Mouse (Mus musculus) midbrain, embryonic 16.5 days (tissue): ENCODE measurements at regions not wholly inside any gene's neighbourhood (a gene's known extent, or its start where the extent isn't known, plus 50 kb on each side); places are given as distances from the start of the nearest gene placed in this dataset.
A peak's percentile ranks its signal among the peaks of the same experiment; 100 is the strongest.

Experiments used
- ATAC-seq: fragments of 200-750 bp; cut with Nextera tagmentation; 2 replicates; pipeline ENCODE4 v1.8.0; 2017; ENCODE audit warnings: moderate TSS enrichment
- H3K27ac ChIP-seq: fragments of 300-500 bp; sonication (generic); 2 replicates; pipeline ENCODE4 v1.5.1; 2014; ENCODE audit warnings: mild to moderate bottlenecking, low read length, mixed read lengths
- H3K27me3 ChIP-seq: fragments of 300-500 bp; sonication (generic); 2 replicates; pipeline ENCODE4 v1.6.1; 2014; ENCODE audit warnings: low read depth, low read length, mixed read lengths; ENCODE audit not compliant: control insufficient read depth, insufficient read depth
- H3K36me3 ChIP-seq: fragments of 300-500 bp; sonication (generic); 2 replicates; pipeline ENCODE4 v1.6.1; 2014; ENCODE audit warnings: mild to moderate bottlenecking, low read length, moderate library complexity, mixed read lengths; ENCODE audit not compliant: control insufficient read depth, insufficient read depth
- H3K4me1 ChIP-seq: fragments of 300-500 bp; sonication (generic); 2 replicates; pipeline ENCODE4 v1.6.1; 2014; ENCODE audit warnings: mild to moderate bottlenecking, low read length, mixed read lengths; ENCODE audit not compliant: control insufficient read depth, insufficient read depth
- H3K4me2 ChIP-seq: fragments of 300-500 bp; sonication (generic); 2 replicates; pipeline ENCODE4 v1.6.1; 2014; ENCODE audit warnings: mild to moderate bottlenecking, low read length, mixed read lengths
- H3K4me3 ChIP-seq: fragments of 300-500 bp; sonication (generic); 2 replicates; pipeline ENCODE4 v1.5.1; 2014; ENCODE audit warnings: low read depth, mild to moderate bottlenecking, low read length, moderate library complexity, mixed read lengths
- H3K9ac ChIP-seq: fragments of 300-500 bp; sonication (generic); 2 replicates; pipeline ENCODE4 v1.6.1; 2014; ENCODE audit warnings: low read depth, low read length, mixed read lengths
- H3K9me3 ChIP-seq: fragments of 300-500 bp; sonication (generic); replicated peaks from 2 replicates; pipeline ENCODE4 v1.6.1; 2014; ENCODE audit warnings: mild to moderate bottlenecking, low read length, mixed read lengths; ENCODE audit not compliant: control insufficient read depth, poor library complexity, severe bottlenecking
- WGBS: fragments of 180-500 bp; shearing (Covaris S2); extraction: QIAGEN DNeasy Blood & Tissue Kit; methylation state at CpG from one replicate; pipeline ENCODE4 v1.1.7; 2014; 5-methylcytosine and 5-hydroxymethylcytosine counted together

- no peak overlapping the region for H3K27ac ChIP-seq
These were observed 218.8 kb upstream of the Krr1 start for GRCm38 (mm10) chr10:111753646-111754045.

DNA sequence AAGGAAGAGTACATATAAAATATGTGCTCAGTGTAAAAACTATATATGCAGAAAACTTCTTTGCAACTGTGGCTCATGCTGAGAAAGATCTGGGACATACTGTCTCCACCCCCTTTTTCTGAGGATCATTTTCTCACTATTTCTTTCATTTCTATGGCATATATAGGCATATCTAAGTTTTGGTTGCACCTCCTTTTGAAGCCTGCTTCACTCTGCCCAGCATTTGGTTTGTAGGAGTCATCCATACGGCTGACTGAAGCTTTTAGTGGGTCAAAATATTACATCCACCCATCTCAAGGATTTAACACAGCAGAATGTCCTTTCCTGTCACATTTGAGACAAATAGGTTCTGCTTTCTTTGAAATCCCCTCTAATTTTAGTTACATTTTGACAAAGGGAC is 216.5 kb upstream of the Krr1 start:
- Histone ChIP-seq H3K27ac (no peak overlapping the region), H3K4me2 (no peak overlapping the region), H3K9me3 (no peaks in the 10 kb centered on the region), H3K36me3 (no peaks in the 10 kb centered on the region), H3K27me3 (no peaks in the 10 kb centered on the region), H3K4me1 (no peaks in the 10 kb centered on the region), H3K9ac (no peak overlapping the region), H3K4me3 (no peak overlapping the region)
- 69% methylated on average over 1 of the region's 1 CpGs for WGBS
- ATAC-seq: no peak

More at GRCm38 (mm10) chr10:111753646-111754045, 218.8 kb upstream of the Krr1 start:
- H3K27me3 ChIP-seq: no peaks in the 10 kb centered on the region
- H3K4me2 ChIP-seq: no peak overlapping the region
- H3K4me3 ChIP-seq: no peak overlapping the region
- H3K36me3 ChIP-seq: no peaks in the 10 kb centered on the region
- H3K9ac ChIP-seq: no peak overlapping the region
- H3K9me3 ChIP-seq: no peaks in the 10 kb centered on the region
- no peak for ATAC-seq
- WGBS: 88% methylated on average over 2 of the region's 2 CpGs
- H3K4me1 ChIP-seq: no peaks in the 10 kb centered on the region

GRCm38 (mm10) chr10:111756528-111756927 is 215.9 kb upstream of the Krr1 start:
- Histone ChIP-seq H3K36me3 (no peaks in the 10 kb centered on the region), H3K9me3 (no peaks in the 10 kb centered on the region), H3K27ac (no peak overlapping the region), H3K4me1 (no peaks in the 10 kb centered on the region), H3K4me2 (no peak overlapping the region), H3K4me3 (no peak overlapping the region), H3K27me3 (no peaks in the 10 kb centered on the region), H3K9ac (no peak overlapping the region)
- 89% methylated on average over 5 of the region's 5 CpGs for WGBS
- no peak for ATAC-seq

- Histone ChIP-seq H3K4me2 (no peak overlapping the region), H3K27me3 (no peaks in the 10 kb centered on the region), H3K9ac (no peak overlapping the region), H3K9me3 (no peaks in the 10 kb centered on the region), H3K27ac (no peak overlapping the region), H3K4me1 (no peaks in the 10 kb centered on the region), H3K4me3 (no peak overlapping the region), H3K36me3 (no peaks in the 10 kb centered on the region)
- WGBS: 78% methylated on average over 7 of the region's 7 CpGs
- peak; percentile 51; the same call in 1 of the 2 replicates for ATAC-seq
These were observed 214.8 kb upstream of the Krr1 start for GRCm38 (mm10) chr10:111757689-111758088.

DNA sequence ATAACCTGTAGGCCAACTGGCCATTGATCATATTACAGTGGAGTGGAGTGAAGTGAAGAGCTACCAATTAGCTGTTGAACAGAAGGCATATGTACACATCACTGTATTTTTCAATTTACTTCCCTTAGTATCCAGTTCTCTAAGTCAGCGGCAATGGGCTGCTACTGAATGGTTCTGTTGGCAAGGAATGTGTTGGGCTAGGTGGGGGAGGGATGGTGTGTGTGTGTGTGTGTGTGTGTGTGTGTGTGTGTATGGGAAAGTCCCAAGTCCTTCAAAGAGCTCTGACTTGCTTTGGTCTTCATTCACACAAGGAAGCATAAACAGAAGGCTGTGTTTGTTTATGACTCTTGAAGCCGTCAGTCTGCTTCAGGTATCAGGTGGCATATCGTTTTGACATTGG is 213.0 kb upstream of the Krr1 start:
- Histone ChIP-seq H3K9ac (no peak overlapping the region), H3K9me3 (no peaks in the 10 kb centered on the region)

DNA sequence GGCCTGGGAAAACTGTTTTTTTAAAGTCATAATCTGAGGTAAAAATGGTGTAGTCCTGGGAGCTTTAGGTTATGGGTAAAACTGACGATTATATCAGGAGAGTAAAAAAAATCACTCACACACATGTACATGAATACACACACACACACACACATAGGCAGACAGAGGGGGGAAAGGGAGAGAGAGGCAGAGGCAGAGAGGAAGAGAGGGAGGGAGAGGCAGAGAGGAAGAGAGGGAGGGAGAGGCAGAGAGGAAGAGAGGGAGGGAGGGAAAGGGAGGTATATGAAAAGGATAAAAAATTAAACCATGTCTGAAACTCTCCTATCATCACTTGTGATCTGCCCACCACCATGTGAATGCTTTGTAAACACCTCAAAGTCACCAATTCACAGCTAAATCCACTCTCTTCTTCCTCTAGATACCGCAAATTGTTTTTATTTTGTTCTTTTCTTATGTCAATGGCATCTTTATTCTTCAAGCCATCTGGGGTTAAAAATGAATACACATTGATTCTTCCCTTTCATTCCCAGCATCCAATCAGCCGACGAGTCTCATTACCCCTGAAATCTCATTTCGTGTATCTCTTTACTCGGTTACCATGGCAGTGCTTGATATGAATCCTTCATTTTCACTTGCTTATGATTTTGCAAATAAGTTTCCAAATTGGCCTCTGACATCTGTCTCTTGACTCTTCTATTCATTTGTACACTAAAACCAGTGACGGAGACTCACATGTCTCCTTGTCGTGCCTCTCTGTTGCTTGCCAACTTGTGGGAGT is 209.5 kb upstream of the Krr1 start:
- ATAC-seq: no peak
- 79% methylated on average over 8 of the region's 8 CpGs for WGBS
- Histone ChIP-seq H3K4me1 (no peaks in the 10 kb centered on the region), H3K27ac (no peak overlapping the region), H3K9me3 (no peaks in the 10 kb centered on the region), H3K4me3 (no peak overlapping the region), H3K36me3 (no peaks in the 10 kb centered on the region), H3K9ac (no peak overlapping the region), H3K4me2 (no peak overlapping the region), H3K27me3 (no peaks in the 10 kb centered on the region)

More for the DNA sequence above, 213.0 kb upstream of the Krr1 start:
- WGBS: 84% methylated on average over 3 of the region's 3 CpGs
- no peak overlapping the region for H3K27ac ChIP-seq
- ATAC-seq: no peak
- no peak overlapping the region for H3K4me3 ChIP-seq
- no peaks in the 10 kb centered on the region for H3K36me3 ChIP-seq
- H3K27me3 ChIP-seq: no peaks in the 10 kb centered on the region
- H3K4me2 ChIP-seq: no peak overlapping the region
- no peaks in the 10 kb centered on the region for H3K4me1 ChIP-seq

GRCm38 (mm10) chr10:111767011-111767720 is 205.3 kb upstream of the Krr1 start:
- Histone ChIP-seq H3K36me3 (no peaks in the 10 kb centered on the region), H3K4me1 (no peaks in the 10 kb centered on the region), H3K27me3 (no peaks in the 10 kb centered on the region), H3K27ac (no peak overlapping the region), H3K9me3 (no peaks in the 10 kb centered on the region), H3K4me2 (no peak overlapping the region), H3K4me3 (no peak overlapping the region), H3K9ac (no peak overlapping the region)
- 87% methylated on average over 7 of the region's 7 CpGs for WGBS
- ATAC-seq: no peak

- ATAC-seq: no peak
- Histone ChIP-seq H3K9ac (no peak overlapping the region), H3K36me3 (no peaks in the 10 kb centered on the region), H3K27ac (no peak overlapping the region), H3K27me3 (no peaks in the 10 kb centered on the region), H3K4me1 (no peaks in the 10 kb centered on the region), H3K4me2 (no peak overlapping the region), H3K4me3 (no peak overlapping the region), H3K9me3 (no peaks in the 10 kb centered on the region)
- WGBS: 91% methylated on average over 14 of the region's 14 CpGs
These were observed 204.5 kb upstream of the Krr1 start for GRCm38 (mm10) chr10:111767813-111768455.

DNA sequence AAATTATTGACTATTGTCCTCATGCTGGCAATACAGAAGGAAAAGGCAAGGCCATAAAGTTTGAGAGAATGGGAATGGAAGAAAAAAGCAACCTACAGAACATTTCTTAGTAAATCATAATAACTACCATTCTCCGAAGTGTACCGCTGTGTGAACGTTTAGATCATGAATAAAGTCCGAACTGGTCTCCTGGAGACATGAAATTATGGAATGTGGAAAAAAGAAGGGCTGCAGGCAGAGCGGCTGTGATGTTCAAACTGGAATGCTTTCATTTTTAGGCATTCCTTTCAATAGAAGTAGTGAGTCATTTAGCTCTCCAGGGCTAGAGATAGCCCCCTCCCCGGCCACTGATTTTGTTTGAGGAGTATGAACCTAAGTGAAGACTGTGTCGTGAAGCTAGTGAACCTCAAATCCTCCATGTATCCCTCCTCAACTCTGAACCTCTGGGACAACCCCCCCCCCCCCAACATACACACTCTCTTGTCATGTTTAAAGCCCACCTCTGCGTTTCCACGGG is 202.9 kb upstream of the Krr1 start:
- no peaks in the 10 kb centered on the region for H3K4me1 ChIP-seq
- H3K9ac ChIP-seq: no peak overlapping the region
- H3K4me2 ChIP-seq: no peak overlapping the region
- no peak overlapping the region for H3K27ac ChIP-seq
- no peaks in the 10 kb centered on the region for H3K27me3 ChIP-seq
- no peaks in the 10 kb centered on the region for H3K36me3 ChIP-seq
- no peak overlapping the region for H3K4me3 ChIP-seq
- H3K9me3 ChIP-seq: no peaks in the 10 kb centered on the region
- 69% methylated on average over 9 of the region's 9 CpGs for WGBS
- ATAC-seq: no peak
